Mouse (Mus musculus): ENCODE data around the gene Tmcc2. TPM values are rescaled to one million over a fixed set of nuclear protein-coding genes. Genes with fewer than 3 reads are reported as not detected.

The Tmcc2 gene
- polyA plus RNA-seq, 1 experiment, result 35.2 TPM

GRCm38 (mm10) chr1:132370681-132371173 is 20.4 kb downstream of the Tmcc2 start:
- peaks cover 6% of the 10 kb centered on the region for H3K79me2 ChIP-seq (ENCODE audit: control insufficient read depth, insufficient read depth)
- H3K27me3 ChIP-seq (ENCODE audit: control insufficient read depth, insufficient read depth, insufficient read length), result no peaks in the 10 kb centered on the region
- no peaks in the 10 kb centered on the region for H3K36me3 ChIP-seq (ENCODE audit: control insufficient read depth, insufficient read depth)
- H3K4me3 ChIP-seq, result no peak overlapping the region
- H3K4me2 ChIP-seq (ENCODE audit: low read depth), result no peak overlapping the region
- H3ac ChIP-seq (ENCODE audit: control insufficient read depth, insufficient read length), result no peak overlapping the region
- TF ChIP-seq CEBPB (IDR thresholded peaks at IDR 0.05; ENCODE audit: insufficient read depth, poor library complexity, severe bottlenecking) (no peak), MYOD1 (IDR thresholded peaks at IDR 0.05; ENCODE audit: control insufficient read depth in 1 of 3, insufficient read length in 2 of 3, low read depth in 2 of 3) (peak in 2 of 3 experiments; percentile 58 to 77), MYOG (IDR thresholded peaks at IDR 0.05; ENCODE audit: control insufficient read depth in 1 of 3, insufficient read depth in 1 of 3, insufficient read length in 2 of 3, low read depth in 2 of 3) (peak in 2 of 3 experiments; percentile 67 to 71)

GRCm38 (mm10) chr1:132367692-132368506 is 23.2 kb downstream of the Tmcc2 start:
- Histone ChIP-seq H3ac (ENCODE audit: control insufficient read depth, insufficient read length) (no peak overlapping the region), H3K36me3 (ENCODE audit: control insufficient read depth, insufficient read depth) (peaks cover 4% of the 10 kb centered on the region), H3K4me2 (ENCODE audit: low read depth) (no peak overlapping the region), H3K27me3 (ENCODE audit: control insufficient read depth, insufficient read depth, insufficient read length) (no peaks in the 10 kb centered on the region), H3K4me3 (no peak overlapping the region), H3K79me2 (ENCODE audit: control insufficient read depth, insufficient read depth) (no peaks in the 10 kb centered on the region)
- TF ChIP-seq MYOG (IDR thresholded peaks at IDR 0.05; ENCODE audit: control insufficient read depth in 1 of 3, insufficient read depth in 1 of 3, insufficient read length in 2 of 3, low read depth in 2 of 3), result no peak
- no peak for TF ChIP-seq REST (IDR thresholded peaks at IDR 0.05; ENCODE audit: insufficient read depth, insufficient read length)
- TF ChIP-seq E2F4 (IDR thresholded peaks at IDR 0.05; ENCODE audit: insufficient read depth), result no peak
- no peak for TF ChIP-seq POLR2A (IDR thresholded peaks at IDR 0.05; ENCODE audit: insufficient read length, low read depth)
- TF ChIP-seq USF1 (IDR thresholded peaks at IDR 0.05; ENCODE audit: low read depth), result no peak
- TF ChIP-seq TCF3 (IDR thresholded peaks at IDR 0.05; ENCODE audit: insufficient read length, low read depth), result no peak
- no peak for TF ChIP-seq TCF12 (IDR thresholded peaks at IDR 0.05; ENCODE audit: insufficient read depth, poor library complexity, severe bottlenecking)
- TF ChIP-seq MYOD1 (IDR thresholded peaks at IDR 0.05; ENCODE audit: control insufficient read depth in 1 of 3, insufficient read length in 2 of 3, low read depth in 2 of 3), result no peak
- TF ChIP-seq MAX (IDR thresholded peaks at IDR 0.05; ENCODE audit: low read depth), result no peak
- TF ChIP-seq SRF (IDR thresholded peaks at IDR 0.05; ENCODE audit: control insufficient read depth, insufficient read length, low read depth), result no peak

- H3K4me2 ChIP-seq (ENCODE audit: low read depth), result no peak overlapping the region
- peaks cover 5% of the 10 kb centered on the region for H3K36me3 ChIP-seq (ENCODE audit: control insufficient read depth, insufficient read depth)
- H3K27me3 ChIP-seq (ENCODE audit: control insufficient read depth, insufficient read depth, insufficient read length), result no peaks in the 10 kb centered on the region
- no peak overlapping the region for H3K4me3 ChIP-seq
- TF ChIP-seq MYOG (IDR thresholded peaks at IDR 0.05; ENCODE audit: control insufficient read depth in 1 of 3, insufficient read depth in 1 of 3, insufficient read length in 2 of 3, low read depth in 2 of 3), result no peak
- no peak for TF ChIP-seq USF1 (IDR thresholded peaks at IDR 0.05; ENCODE audit: low read depth)
- no peak for TF ChIP-seq SRF (IDR thresholded peaks at IDR 0.05; ENCODE audit: control insufficient read depth, insufficient read length, low read depth)
- TF ChIP-seq TCF3 (IDR thresholded peaks at IDR 0.05; ENCODE audit: insufficient read length, low read depth), result no peak
- TF ChIP-seq TCF12 (IDR thresholded peaks at IDR 0.05; ENCODE audit: insufficient read depth, poor library complexity, severe bottlenecking), result no peak
- TF ChIP-seq MYOD1 (IDR thresholded peaks at IDR 0.05; ENCODE audit: control insufficient read depth in 1 of 3, insufficient read length in 2 of 3, low read depth in 2 of 3), result no peak
- TF ChIP-seq POLR2A (IDR thresholded peaks at IDR 0.05; ENCODE audit: insufficient read length, low read depth), result no peak
- no peak for TF ChIP-seq REST (IDR thresholded peaks at IDR 0.05; ENCODE audit: insufficient read depth, insufficient read length)
- no peak for TF ChIP-seq E2F4 (IDR thresholded peaks at IDR 0.05; ENCODE audit: insufficient read depth)
- H3K79me2 ChIP-seq (ENCODE audit: control insufficient read depth, insufficient read depth), result no peaks in the 10 kb centered on the region
- H3ac ChIP-seq (ENCODE audit: control insufficient read depth, insufficient read length), result no peak overlapping the region
These were observed 24.1 kb downstream of the Tmcc2 start for GRCm38 (mm10) chr1:132366937-132367336.

GRCm38 (mm10) chr1:132366235-132366634 is 24.8 kb downstream of the Tmcc2 start:
- TF ChIP-seq MYOG (IDR thresholded peaks at IDR 0.05; ENCODE audit: control insufficient read depth in 1 of 3, insufficient read depth in 1 of 3, insufficient read length in 2 of 3, low read depth in 2 of 3), result no peak
- TF ChIP-seq CEBPB (IDR thresholded peaks at IDR 0.05; ENCODE audit: insufficient read depth, poor library complexity, severe bottlenecking), result no peak
- TF ChIP-seq MYOD1 (IDR thresholded peaks at IDR 0.05; ENCODE audit: control insufficient read depth in 1 of 3, insufficient read length in 2 of 3, low read depth in 2 of 3), result no peak
- TF ChIP-seq TCF3 (IDR thresholded peaks at IDR 0.05; ENCODE audit: insufficient read length, low read depth), result no peak
- TF ChIP-seq TCF12 (IDR thresholded peaks at IDR 0.05; ENCODE audit: insufficient read depth, poor library complexity, severe bottlenecking), result no peak
- no peak for TF ChIP-seq SRF (IDR thresholded peaks at IDR 0.05; ENCODE audit: control insufficient read depth, insufficient read length, low read depth)
- no peak for TF ChIP-seq USF1 (IDR thresholded peaks at IDR 0.05; ENCODE audit: low read depth)
- no peak for TF ChIP-seq POLR2AphosphoS2 (IDR thresholded peaks at IDR 0.05; ENCODE audit: insufficient read length, low read depth)
- TF ChIP-seq POLR2A (IDR thresholded peaks at IDR 0.05; ENCODE audit: insufficient read length, low read depth), result no peak
- TF ChIP-seq E2F4 (IDR thresholded peaks at IDR 0.05; ENCODE audit: insufficient read depth), result no peak
- TF ChIP-seq MAX (IDR thresholded peaks at IDR 0.05; ENCODE audit: low read depth), result no peak
- TF ChIP-seq REST (IDR thresholded peaks at IDR 0.05; ENCODE audit: insufficient read depth, insufficient read length), result no peak
- no peaks in the 10 kb centered on the region for H3K27me3 ChIP-seq (ENCODE audit: control insufficient read depth, insufficient read depth, insufficient read length)
- H3ac ChIP-seq (ENCODE audit: control insufficient read depth, insufficient read length), result no peak overlapping the region
- no peaks in the 10 kb centered on the region for H3K79me2 ChIP-seq (ENCODE audit: control insufficient read depth, insufficient read depth)
- peaks cover 11% of the 10 kb centered on the region for H3K36me3 ChIP-seq (ENCODE audit: control insufficient read depth, insufficient read depth)
- no peak overlapping the region for H3K4me3 ChIP-seq
- H3K4me2 ChIP-seq (ENCODE audit: low read depth), result no peak overlapping the region
